Mouse (Mus musculus): ENCODE results near the gene Slc4a1ap. TPM values are rescaled to one million over a fixed set of nuclear protein-coding genes. Genes with fewer than 3 reads are reported as not detected.
"Not testable (repeated sequence)": the region's sequence is repeated elsewhere in the genome, so short reads cannot be mapped to it uniquely, and the experiment has no call there.

The Slc4a1ap gene
- total RNA-seq, 4 experiments from 2014 or later = 34.9 to 44.1 (median 38.0) TPM

- no peak for DNase-seq
Measured at GRCm38 (mm10) chr5:31567951-31568657, 41.3 kb downstream of the Slc4a1ap start.

GRCm38 (mm10) chr5:31571023-31571608 lies 44.3 kb downstream of the Slc4a1ap start:
- DNase-seq = peak; percentile 57

DNA sequence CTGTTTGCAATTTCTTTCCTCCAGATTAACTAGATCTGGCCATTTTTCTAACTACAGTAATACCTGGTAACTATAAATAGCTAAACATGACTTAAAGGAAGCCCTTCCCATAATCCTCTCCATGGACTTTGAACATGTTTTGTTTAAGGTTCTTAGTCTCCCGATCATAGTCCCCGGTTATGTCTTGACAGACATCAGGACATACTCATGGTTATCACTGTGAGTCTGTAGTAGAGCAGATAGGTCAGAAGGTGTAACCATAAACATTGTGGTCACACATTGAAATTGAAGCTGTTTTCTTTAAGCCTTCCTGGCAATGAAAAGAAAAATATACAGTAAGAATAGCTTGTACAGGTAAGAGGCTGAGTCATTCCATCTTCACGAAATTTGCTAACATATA lies 46.9 kb downstream of the Slc4a1ap start:
- DNase-seq = no peak

DNA sequence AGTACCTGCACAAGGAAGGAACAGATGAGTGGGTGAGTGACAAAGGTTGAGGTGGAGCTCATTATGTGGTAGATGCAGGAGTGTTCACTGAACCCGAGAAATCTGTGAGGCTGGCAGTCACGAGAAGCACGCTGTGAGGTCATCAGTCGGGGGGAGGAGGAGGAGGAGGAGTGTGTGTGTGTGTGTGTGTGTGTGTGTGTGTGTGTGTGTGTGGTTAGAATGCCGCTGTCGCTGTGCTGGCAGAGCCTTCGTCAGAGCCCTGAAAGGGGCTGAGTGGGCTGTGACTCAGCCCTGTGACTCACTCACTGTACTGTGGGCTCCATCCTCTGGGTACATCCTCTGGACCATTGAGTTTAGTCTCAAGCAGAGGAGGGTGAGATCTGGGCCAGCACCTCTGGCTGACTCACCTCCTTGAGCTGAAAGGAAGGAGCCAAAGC lies 49.8 kb downstream of the Slc4a1ap start:
- peak; percentile 79 for DNase-seq

- no peak for DNase-seq
Measured at GRCm38 (mm10) chr5:31581263-31581662, 54.5 kb downstream of the Slc4a1ap start.

- no peak for DNase-seq
Measured at GRCm38 (mm10) chr5:31581932-31582331, 55.1 kb downstream of the Slc4a1ap start.

DNA sequence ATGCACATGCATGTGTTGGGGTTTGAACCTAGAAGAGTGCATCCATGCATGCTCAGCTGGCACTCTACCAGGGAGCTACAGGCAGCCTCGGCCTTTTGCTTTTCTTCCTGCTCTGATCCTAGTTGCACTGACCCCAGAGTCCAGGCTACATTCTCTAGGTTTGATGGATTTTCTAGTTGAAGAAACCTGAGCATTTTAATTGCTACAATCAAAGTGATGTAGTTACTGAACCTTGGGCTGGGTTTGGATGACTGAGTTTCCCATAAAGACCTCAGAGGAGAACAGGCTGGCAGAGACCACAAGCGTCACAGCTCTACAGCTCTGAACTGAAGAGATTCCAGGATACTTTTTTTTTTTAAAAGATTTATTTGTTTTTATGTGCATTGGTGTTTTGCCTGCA lies 56.5 kb downstream of the Slc4a1ap start:
- DNase-seq = no peak

- DNase-seq = no peak
Measured at GRCm38 (mm10) chr5:31585526-31585925, 58.7 kb downstream of the Slc4a1ap start.

GRCm38 (mm10) chr5:31588016-31588415 lies 61.2 kb downstream of the Slc4a1ap start:
- DNase-seq = no peak

DNA sequence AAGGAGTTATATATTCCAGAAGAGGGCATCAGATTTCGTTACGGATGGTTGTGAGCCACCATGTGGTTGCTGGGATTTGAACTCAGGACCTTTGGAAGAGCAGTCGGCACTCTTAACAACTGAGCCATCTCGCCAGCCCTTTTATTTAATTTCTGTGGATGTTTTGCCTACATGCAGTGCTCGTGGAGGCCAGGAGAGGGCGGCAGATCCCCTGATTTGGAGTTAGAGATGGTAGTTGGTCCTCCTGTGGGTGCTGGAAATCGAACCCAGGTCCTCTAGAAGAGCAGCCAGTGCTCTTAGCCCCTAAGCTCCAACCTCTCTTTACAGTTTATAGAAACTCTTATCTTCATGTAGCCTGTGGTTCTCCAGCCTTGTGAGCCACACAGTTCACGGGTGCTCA lies 61.9 kb downstream of the Slc4a1ap start:
- not testable (repeated sequence) for DNase-seq

DNA sequence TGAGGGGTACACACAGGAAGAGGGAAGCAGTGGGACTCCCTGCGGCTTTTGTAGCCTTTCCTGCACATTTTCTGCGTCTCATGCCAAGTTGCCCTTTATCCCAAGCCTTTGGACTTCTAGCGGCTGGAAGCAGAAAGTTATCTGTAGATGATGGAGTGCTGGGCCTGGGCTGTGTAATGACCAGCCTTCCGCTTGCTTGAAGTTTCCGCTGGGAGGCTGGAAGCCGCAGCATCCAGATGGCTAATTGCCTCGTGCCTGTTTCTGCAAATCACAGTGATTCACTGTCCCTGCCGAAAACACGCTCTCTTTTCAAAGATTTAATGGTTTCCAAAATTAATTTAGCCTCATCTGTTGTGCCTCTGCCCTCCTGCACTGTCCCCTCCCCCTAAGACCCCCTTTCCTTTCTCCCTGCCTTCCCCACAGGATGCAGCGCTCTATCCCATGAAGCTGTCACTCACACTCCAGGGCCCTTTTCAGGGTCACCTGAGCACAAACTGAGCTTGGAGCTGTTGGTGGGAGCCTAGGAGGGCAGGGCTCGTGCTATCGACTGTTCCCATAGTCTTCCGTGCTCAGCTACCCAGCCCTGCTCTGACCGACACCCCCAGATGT lies 63.0 kb downstream of the Slc4a1ap start:
- DNase-seq = no peak

- no peak for DNase-seq
Measured at GRCm38 (mm10) chr5:31591122-31591521, 64.3 kb downstream of the Slc4a1ap start.

GRCm38 (mm10) chr5:31595868-31596267 lies 69.1 kb downstream of the Slc4a1ap start:
- no peak for DNase-seq

GRCm38 (mm10) chr5:31596481-31597429 lies 70.0 kb downstream of the Slc4a1ap start, which contains the start of gene Mrpl33:
Mrpl33 (plus strand) TSS chr5:31596935.
- peak; percentile 76 for DNase-seq

GRCm38 (mm10) chr5:31597430-31597944 lies 70.7 kb downstream of the Slc4a1ap start:
- DNase-seq = no peak

- no peak for DNase-seq
Measured at GRCm38 (mm10) chr5:31598121-31598520, 71.3 kb downstream of the Slc4a1ap start.

DNA sequence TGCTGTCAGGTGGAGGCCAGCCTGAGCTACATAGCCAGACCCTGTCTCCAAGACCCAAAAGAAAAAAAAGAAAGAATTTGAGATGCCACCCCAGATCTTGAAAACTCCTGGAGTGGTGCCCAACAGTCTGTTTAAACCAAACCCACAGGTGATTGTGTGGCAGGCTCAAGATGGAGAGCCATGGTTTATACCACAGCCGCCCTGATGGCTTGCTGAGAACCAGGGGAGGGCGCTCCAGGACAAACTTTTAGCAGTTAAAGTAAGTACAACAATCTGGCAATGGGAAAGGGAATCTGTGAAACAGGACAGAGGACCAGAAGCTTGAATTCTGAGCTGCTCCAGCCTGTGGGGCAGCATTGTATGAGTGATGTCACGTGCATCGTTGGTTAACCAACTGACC lies 71.8 kb downstream of the Slc4a1ap start:
- DNase-seq = peak; percentile 64

GRCm38 (mm10) chr5:31599161-31599560 lies 72.4 kb downstream of the Slc4a1ap start:
- no peak for DNase-seq

- no peak for DNase-seq
Measured at GRCm38 (mm10) chr5:31601162-31601722, 74.4 kb downstream of the Slc4a1ap start.

GRCm38 (mm10) chr5:31602377-31602776 lies 75.6 kb downstream of the Slc4a1ap start:
- peak; percentile 89 for DNase-seq

GRCm38 (mm10) chr5:31603766-31604165 lies 77.0 kb downstream of the Slc4a1ap start:
- DNase-seq = no peak

GRCm38 (mm10) chr5:31606151-31606550 lies 79.4 kb downstream of the Slc4a1ap start:
- DNase-seq = no peak

Measured in adrenal gland, adult 8-10 months (tissue).